In the genomic region with DNA sequence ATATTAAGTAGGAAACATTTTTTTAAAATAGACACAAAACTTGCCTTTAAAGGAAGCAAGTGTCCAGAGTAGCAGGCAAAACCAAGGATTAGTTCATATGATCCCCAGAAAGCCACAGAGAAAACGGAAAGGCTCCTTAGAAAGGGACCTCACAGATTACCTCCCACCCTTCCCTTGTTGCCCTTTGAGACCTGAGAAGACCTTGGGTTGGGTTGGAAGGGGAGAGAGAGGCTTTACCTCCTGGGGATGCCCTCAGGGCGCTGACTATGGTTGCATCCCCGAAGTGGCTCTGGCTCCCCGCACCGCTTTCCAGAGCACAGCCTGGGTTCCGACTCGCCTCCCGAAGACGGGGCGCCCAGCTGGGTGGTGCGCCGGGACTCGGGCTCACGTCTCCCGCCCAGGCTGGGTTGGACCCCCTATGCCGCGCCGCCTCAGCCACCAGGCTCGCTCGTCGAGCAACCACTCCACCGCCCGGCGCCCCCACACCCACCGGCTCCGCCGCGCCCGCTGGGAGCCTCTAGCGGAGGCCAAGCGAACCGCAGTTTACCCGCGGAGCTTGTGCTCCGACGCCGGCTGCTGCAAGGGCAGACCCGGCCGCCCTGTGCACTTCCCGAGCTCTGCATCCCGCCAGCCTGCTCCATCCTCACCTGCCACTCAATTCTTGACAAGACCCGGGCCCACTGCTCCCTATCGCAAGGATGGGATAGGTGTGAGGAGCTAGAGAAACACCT, we compare ENCODE assay signal across 8 mouse cellular contexts. TPM values are rescaled to one million over a fixed set of nuclear protein-coding genes. Genes with fewer than 3 reads are reported as not detected.
A peak's percentile ranks its signal among the peaks of the same experiment; 100 is the strongest.
DNase-seq lines count a peak whose midpoint lies in the region; ATAC-seq lines count a peak whose summit lies in the region.

No protein-coding gene starts in this region.

- peak overlapping the region; percentile 68 for H3K9ac ChIP-seq in forebrain, embryonic 13.5 days
- H3K9ac ChIP-seq in hindbrain, embryonic 16.5 days (ENCODE audit: low read depth, low read length) = peak overlapping the region; percentile 66
- peak overlapping the region; percentile 77 for H3K9ac ChIP-seq in midbrain, embryonic 16.5 days (ENCODE audit: low read depth, low read length)

- ATAC-seq in forebrain, embryonic 13.5 days = peak; percentile 93
- ATAC-seq in hindbrain, embryonic 16.5 days = peak; percentile 90
- peak; percentile 90 for ATAC-seq in midbrain, embryonic 16.5 days

- peak overlapping the region; percentile 94 for H3K4me2 ChIP-seq in forebrain, embryonic 13.5 days
- H3K4me2 ChIP-seq in hindbrain, embryonic 16.5 days (ENCODE audit: low read length) = peak overlapping the region; percentile 69
- peak overlapping the region; percentile 78 for H3K4me2 ChIP-seq in midbrain, embryonic 16.5 days (ENCODE audit: low read length)

- H3K27me3 ChIP-seq in heart, embryonic 10.5 days (ENCODE audit: insufficient read depth, poor library complexity, severe bottlenecking) = peaks cover 57% of the 10 kb centered on the region
- H3K27me3 ChIP-seq in forebrain, embryonic 13.5 days = peaks cover 41% of the 10 kb centered on the region
- H3K27me3 ChIP-seq in hindbrain, embryonic 16.5 days (replicated peaks; ENCODE audit: control insufficient read depth, insufficient read depth, low read length) = no peaks in the 10 kb centered on the region
- H3K27me3 ChIP-seq in midbrain, embryonic 16.5 days (ENCODE audit: control insufficient read depth, insufficient read depth, low read depth, low read length) = no peaks in the 10 kb centered on the region

- peaks cover 11% of the 10 kb centered on the region for H3K4me1 ChIP-seq in heart, embryonic 10.5 days
- peaks cover 25% of the 10 kb centered on the region; the same call in 1 of the 2 replicates for H3K4me1 ChIP-seq in forebrain, embryonic 13.5 days
- H3K4me1 ChIP-seq in hindbrain, embryonic 16.5 days (ENCODE audit: control insufficient read depth, insufficient read depth, low read depth, low read length) = no peaks in the 10 kb centered on the region
- 0 out of 2 replicates have a peak, but pooled peaks cover 3% of the 10 kb centered on the region for H3K4me1 ChIP-seq in midbrain, embryonic 16.5 days (ENCODE audit: control insufficient read depth, insufficient read depth, low read length)

- no peaks in the 10 kb centered on the region for H3K9me3 ChIP-seq in heart, embryonic 10.5 days
- H3K9me3 ChIP-seq in forebrain, embryonic 13.5 days (replicated peaks) = no peaks in the 10 kb centered on the region
- H3K9me3 ChIP-seq in hindbrain, embryonic 16.5 days (ENCODE audit: control insufficient read depth, low read length) = no peaks in the 10 kb centered on the region
- H3K9me3 ChIP-seq in midbrain, embryonic 16.5 days (replicated peaks; ENCODE audit: control insufficient read depth, low read length, poor library complexity, severe bottlenecking) = no peaks in the 10 kb centered on the region

- intact Hi-C loops in left cerebral cortex, postnatal 36 days (cut with DNase I) = loop anchor here (10.0 kb wide), 1 partner anchor 1575 kb away; no protein-coding TSS in a partner anchor

- DNase-seq in heart, embryonic 10.5 days (ENCODE audit: low spot score) = peak; percentile 84
- no peak for DNase-seq in heart, adult 18-20 months
- DNase-seq in ZHBTc4 (ENCODE audit: low read depth, low spot score) = peak; percentile 87
- DNase-seq in left cerebral cortex, postnatal 36 days (ENCODE audit: low spot score in 2 of 2) = peak; percentile 82 to 85
- DNase-seq in testis, postnatal 14 days (ENCODE audit: low spot score) = peak; percentile 21

- H3K36me3 ChIP-seq in heart, embryonic 10.5 days = no peaks in the 10 kb centered on the region
- H3K36me3 ChIP-seq in forebrain, embryonic 13.5 days (ENCODE audit: poor library complexity, severe bottlenecking) = no peaks in the 10 kb centered on the region
- H3K36me3 ChIP-seq in hindbrain, embryonic 16.5 days (ENCODE audit: control insufficient read depth, insufficient read depth, low read length) = no peaks in the 10 kb centered on the region
- no peaks in the 10 kb centered on the region for H3K36me3 ChIP-seq in midbrain, embryonic 16.5 days (ENCODE audit: control insufficient read depth, insufficient read depth, low read length)

- H3K27ac ChIP-seq in heart, embryonic 10.5 days = no peak overlapping the region
- H3K27ac ChIP-seq in forebrain, embryonic 13.5 days = no peak overlapping the region
- peak overlapping the region; percentile 55 for H3K27ac ChIP-seq in hindbrain, embryonic 16.5 days (ENCODE audit: low read depth, low read length)
- peak overlapping the region; percentile 75 for H3K27ac ChIP-seq in midbrain, embryonic 16.5 days (ENCODE audit: low read length)

- under 1% methylated on average over 43 of the region's 43 CpGs for WGBS in heart, embryonic 10.5 days
- WGBS in forebrain, embryonic 13.5 days = 1% methylated on average over 42 of the region's 43 CpGs
- WGBS in hindbrain, embryonic 16.5 days = under 1% methylated on average over 36 of the region's 43 CpGs
- under 1% methylated on average over 43 of the region's 43 CpGs for WGBS in midbrain, embryonic 16.5 days

- H3K4me3 ChIP-seq in heart, embryonic 10.5 days = peak overlapping the region; percentile 69
- peak overlapping the region; percentile 63 for H3K4me3 ChIP-seq in forebrain, embryonic 13.5 days
- peak overlapping the region; percentile 61 for H3K4me3 ChIP-seq in hindbrain, embryonic 16.5 days (ENCODE audit: low read length)
- peak overlapping the region; percentile 64 for H3K4me3 ChIP-seq in midbrain, embryonic 16.5 days (ENCODE audit: low read depth, low read length)

RNA-seq across cellular contexts. Expression of a gene that starts 1.4 kb away (rescaled TPM):
- polyA plus RNA-seq in heart, embryonic 10.5 days (2016; fragmentation: Nextera tagmentation; extraction: Ambion mirVana) = 0.13 and 0.16 TPM in 2 replicates
- not detected for total RNA-seq in heart, adult 18-20 months (2021)
- polyA plus RNA-seq in forebrain, embryonic 13.5 days (2015; fragmentation: Nextera tagmentation; extraction: Ambion mirVana) = 9.9 and 19.5 TPM in 2 replicates
- 71.1 and 75.0 TPM in 2 replicates for polyA plus RNA-seq in hindbrain, embryonic 16.5 days (2015; fragmentation: Nextera tagmentation; extraction: Ambion mirVana)
- total RNA-seq in left cerebral cortex, postnatal 36 days (2021) = 10 to 100 TPM; 64.3 to 89.5 TPM
- polyA plus RNA-seq in midbrain, embryonic 16.5 days (2015; fragmentation: Nextera tagmentation; extraction: Ambion mirVana) = 70.0 and 71.8 TPM in 2 replicates

Comparison
In these comparisons a context has a peak if more than half of its experiments do, and no peak if none do; other contexts are left out.
1. DNase-seq: peak in heart, embryonic 10.5 days (single experiment), ZHBTc4 (single experiment), left cerebral cortex, postnatal 36 days (2 of 2) and testis, postnatal 14 days (single experiment); none in heart, adult 18-20 months (0 of 2).
2. H3K27ac ChIP-seq: peak in hindbrain, embryonic 16.5 days (single experiment) and midbrain, embryonic 16.5 days (single experiment); none in heart, embryonic 10.5 days (single experiment) and forebrain, embryonic 13.5 days (single experiment).
3. Peak in every context shown above with its lines, with median percentiles within 50 percentile points of each other: H3K4me3 ChIP-seq, ATAC-seq, H3K4me2 ChIP-seq and H3K9ac ChIP-seq.